Mouse (Mus musculus) E14TG2a.4 (cell line): ENCODE data around the gene Herc1.
A peak's percentile ranks its signal among the peaks of the same experiment; 100 is the strongest.

Experiments
- H3K27me3 ChIP-seq: 2 replicates; pipeline ENCODE4 v1.6.1; 2014; ENCODE audit warnings: low read length, control low read depth; ENCODE audit not compliant: insufficient read depth
- H3K36me3 ChIP-seq: 2 replicates; pipeline ENCODE4 v1.6.1; 2014; ENCODE audit warnings: low read length, control low read depth; ENCODE audit not compliant: insufficient read depth
- H3K4me1 ChIP-seq: replicated peaks from 2 replicates; pipeline ENCODE4 v1.6.1; 2014; ENCODE audit warnings: low read depth, low read length, control low read depth
- H3K4me3 ChIP-seq: replicated peaks from 2 replicates; pipeline ENCODE4 v1.5.1; 2014; ENCODE audit warnings: mild to moderate bottlenecking, low read length
- H3K9me3 ChIP-seq: 2 replicates; pipeline ENCODE4 v1.6.1; 2014; ENCODE audit warnings: low read length, control low read depth
- CTCF ChIP-seq: conservative IDR thresholded peaks from 2 replicates; pipeline ENCODE4 v1.5.1; 2014; ENCODE audit warnings: low read length
- NANOG ChIP-seq: IDR thresholded peaks from 2 replicates; pipeline ENCODE4 v1.6.1; 2014; ENCODE audit warnings: borderline replicate concordance, low read length, mixed read lengths
- POU5F1 ChIP-seq: IDR thresholded peaks from 2 replicates; pipeline ENCODE4 v1.6.1; 2014; ENCODE audit warnings: low read length, borderline replicate concordance

Gene Herc1

DNA sequence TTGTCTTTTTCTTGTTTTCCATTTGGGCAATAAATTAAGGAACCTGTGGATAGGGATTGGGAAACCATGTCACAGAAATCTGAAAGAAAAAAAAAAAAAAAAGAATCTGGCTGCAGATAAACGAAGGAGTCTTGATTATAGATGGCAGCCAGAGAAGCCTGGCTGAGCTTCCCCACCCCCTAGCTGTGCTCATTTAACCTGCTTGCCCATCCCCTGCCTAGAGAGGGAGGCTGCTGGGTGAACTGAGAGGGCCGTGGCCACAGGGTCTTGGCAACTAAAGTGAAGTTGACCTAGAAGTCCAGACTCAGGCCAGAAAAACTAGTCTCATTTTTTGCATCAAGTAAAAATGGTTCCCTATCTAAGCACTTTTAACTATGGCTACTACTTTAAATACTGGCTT is 160.7 kb downstream of the Herc1 start:
- TF ChIP-seq NANOG (no peak), POU5F1 (no peak), CTCF (no peak)

DNA sequence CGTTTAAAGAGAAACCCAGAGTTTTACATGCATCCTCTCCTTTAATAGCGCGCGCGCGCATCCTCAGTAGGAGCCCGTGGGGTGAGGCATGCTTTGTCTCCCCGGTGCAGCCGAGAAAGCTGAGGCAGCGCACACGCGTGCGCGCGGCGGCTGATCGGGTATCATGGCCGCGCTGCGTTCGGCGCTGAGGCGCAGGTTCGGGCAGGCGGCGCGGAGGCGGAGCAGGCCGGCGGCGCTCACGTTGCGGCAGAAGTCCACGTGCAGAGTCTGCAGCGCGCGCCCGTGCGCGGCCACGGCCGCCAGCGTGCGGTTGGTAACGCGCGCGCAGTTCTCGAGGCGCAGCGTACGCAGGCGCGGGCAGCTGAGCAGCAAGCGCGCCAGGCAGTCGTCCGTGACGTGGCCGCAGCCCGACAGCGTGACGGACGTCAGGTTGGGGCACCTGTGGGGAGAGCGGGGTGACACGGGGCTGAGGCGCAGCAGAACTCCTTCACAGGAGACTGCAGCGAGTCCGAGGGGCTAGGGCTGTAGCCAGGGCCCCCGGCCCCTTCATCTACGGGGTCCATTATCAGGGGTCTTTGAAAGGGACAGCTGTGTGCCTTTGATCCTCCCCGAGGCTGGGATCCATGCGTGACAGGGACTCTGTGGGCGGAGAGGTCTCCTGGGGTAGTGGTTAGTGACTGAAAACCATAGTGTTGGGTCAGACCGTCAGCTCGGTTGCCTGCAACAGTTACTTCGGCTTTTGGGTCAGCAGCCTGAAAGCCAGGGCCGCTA is 161.5 kb downstream of the Herc1 start:
- no peaks in the 10 kb centered on the region for H3K27me3 ChIP-seq
- H3K4me1 ChIP-seq = peaks cover 65% of the 10 kb centered on the region
- H3K9me3 ChIP-seq = no peaks in the 10 kb centered on the region
- TF ChIP-seq CTCF (no peak), NANOG (no peak), POU5F1 (no peak)
- peaks cover 38% of the 10 kb centered on the region for H3K36me3 ChIP-seq
- H3K4me3 ChIP-seq = peak overlapping the region; percentile 98

More for the DNA sequence above, 160.7 kb downstream of the Herc1 start:
- H3K9me3 ChIP-seq = no peaks in the 10 kb centered on the region
- H3K36me3 ChIP-seq = peaks cover 38% of the 10 kb centered on the region
- peaks cover 66% of the 10 kb centered on the region for H3K4me1 ChIP-seq
- peak overlapping the region; percentile 98 for H3K4me3 ChIP-seq
- no peaks in the 10 kb centered on the region for H3K27me3 ChIP-seq

DNA sequence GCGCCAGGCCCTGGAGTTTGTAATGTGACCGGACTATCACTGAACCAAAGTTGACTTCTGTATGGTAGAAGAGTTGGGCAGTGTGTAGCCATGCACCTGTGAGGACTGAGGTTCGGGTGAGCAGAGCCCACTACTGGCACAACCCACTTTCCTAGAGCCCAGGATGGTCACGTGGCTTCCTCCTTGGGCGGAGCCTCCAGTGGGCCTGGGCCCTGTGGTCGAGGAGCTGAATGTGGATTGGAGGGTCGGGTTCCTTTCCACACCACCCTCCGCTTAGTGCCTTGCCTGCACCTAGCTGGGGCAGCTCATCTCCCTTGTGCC is 162.1 kb downstream of the Herc1 start:
- H3K4me1 ChIP-seq = peaks cover 60% of the 10 kb centered on the region
- no peaks in the 10 kb centered on the region for H3K9me3 ChIP-seq
- peak overlapping the region; percentile 98 for H3K4me3 ChIP-seq
- TF ChIP-seq NANOG = no peak
- TF ChIP-seq POU5F1 = no peak
- TF ChIP-seq CTCF = no peak
- H3K27me3 ChIP-seq = no peaks in the 10 kb centered on the region
- H3K36me3 ChIP-seq = peaks cover 41% of the 10 kb centered on the region

DNA sequence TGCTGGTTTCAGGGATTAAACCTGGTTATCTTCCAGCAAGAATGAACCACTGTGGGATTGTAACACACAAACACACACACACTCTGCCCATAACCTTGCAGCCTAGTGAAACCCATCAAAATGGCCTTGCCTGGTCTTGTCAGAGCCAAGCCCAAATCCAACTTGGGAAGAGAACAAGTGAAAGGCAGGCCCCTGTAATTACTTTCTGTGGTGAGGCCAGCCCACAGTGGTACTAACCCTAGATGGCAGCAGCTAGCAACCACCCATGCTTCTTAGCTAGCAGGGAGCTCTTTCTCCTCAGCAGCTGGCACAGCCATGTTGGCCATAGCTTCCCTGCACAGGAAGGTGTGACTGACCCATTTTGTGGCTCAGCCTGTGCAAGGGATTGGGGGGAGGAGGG is 162.9 kb downstream of the Herc1 start:
- H3K4me3 ChIP-seq = peak overlapping the region; percentile 98
- H3K27me3 ChIP-seq = no peaks in the 10 kb centered on the region
- TF ChIP-seq CTCF (no peak), NANOG (no peak), POU5F1 (no peak)
- H3K9me3 ChIP-seq = no peaks in the 10 kb centered on the region
- peaks cover 53% of the 10 kb centered on the region for H3K4me1 ChIP-seq
- peaks cover 41% of the 10 kb centered on the region for H3K36me3 ChIP-seq

DNA sequence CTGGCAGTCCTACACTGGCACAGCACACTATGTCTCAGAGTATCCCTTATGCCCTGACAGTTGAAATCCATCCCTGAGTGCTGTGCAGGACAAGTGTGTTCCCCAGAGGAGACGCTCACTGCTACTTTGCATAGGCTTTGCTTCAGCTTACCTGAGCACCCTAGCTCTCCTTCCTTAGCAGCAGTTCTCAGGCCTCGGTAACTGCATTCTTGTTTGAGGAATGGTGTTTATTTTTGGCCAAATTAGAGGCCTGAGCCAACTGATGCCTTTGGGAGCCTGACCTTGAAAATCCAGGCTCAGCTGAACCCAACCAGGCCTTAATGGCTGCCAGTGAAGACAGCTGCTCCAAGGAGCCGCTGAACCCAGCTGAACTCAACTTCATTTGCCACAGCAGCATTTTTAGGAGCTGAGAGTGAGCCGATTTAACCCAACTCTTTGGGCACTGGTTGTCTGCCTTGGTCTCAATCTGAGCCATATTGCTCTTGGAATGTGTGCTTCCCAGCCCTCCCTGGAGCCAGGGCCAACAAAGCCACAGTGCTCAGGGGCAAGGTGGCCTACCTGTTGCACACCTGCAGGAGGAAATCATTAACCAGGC is 163.5 kb downstream of the Herc1 start:
- Histone ChIP-seq H3K27me3 (no peaks in the 10 kb centered on the region), H3K4me3 (peak overlapping the region; percentile 98), H3K4me1 (peaks cover 53% of the 10 kb centered on the region), H3K36me3 (peaks cover 41% of the 10 kb centered on the region), H3K9me3 (no peaks in the 10 kb centered on the region)
- no peak for TF ChIP-seq CTCF
- no peak for TF ChIP-seq POU5F1
- no peak for TF ChIP-seq NANOG

DNA sequence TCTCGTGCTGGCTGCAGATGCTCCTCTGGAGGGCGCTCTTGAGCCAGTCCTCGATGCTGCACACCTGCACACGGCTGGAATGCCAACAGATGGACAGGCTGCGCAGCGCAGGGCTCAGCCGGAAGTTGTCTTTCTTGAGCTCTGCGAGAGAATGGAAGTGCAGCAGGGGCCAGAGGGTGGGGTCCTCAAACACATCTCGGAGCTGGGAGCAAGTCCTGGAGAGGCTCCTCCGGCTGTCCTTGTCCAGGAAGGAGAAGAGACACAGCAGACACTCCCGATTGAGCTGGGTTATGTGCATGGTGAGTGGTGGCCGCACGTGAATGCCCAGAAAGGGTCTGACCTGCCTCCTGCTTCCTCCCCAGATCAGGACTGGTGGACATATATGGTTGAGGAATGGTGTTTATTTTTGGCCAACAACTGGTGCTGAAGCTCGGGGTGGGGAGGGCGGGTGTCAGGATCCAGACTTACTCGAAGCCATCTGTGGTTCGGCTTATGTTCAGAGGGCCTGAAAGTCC is 164.1 kb downstream of the Herc1 start, which contains the start of gene Fbxl22:
Gene Fbxl22, minus strand, starts transcription at position 338 of the 515 bp plus-strand sequence.
- Histone ChIP-seq H3K4me3 (peak within 1 kb of the TSS; percentile 98), H3K4me1 (peaks cover 53% of the 10 kb centered on the region), H3K36me3 (peaks cover 40% of the 10 kb centered on the region), H3K27me3 (no peaks in the 10 kb centered on the region), H3K9me3 (no peaks in the 10 kb centered on the region)
- no peak for TF ChIP-seq NANOG
- TF ChIP-seq CTCF = peak; percentile 93
- TF ChIP-seq POU5F1 = no peak

DNA sequence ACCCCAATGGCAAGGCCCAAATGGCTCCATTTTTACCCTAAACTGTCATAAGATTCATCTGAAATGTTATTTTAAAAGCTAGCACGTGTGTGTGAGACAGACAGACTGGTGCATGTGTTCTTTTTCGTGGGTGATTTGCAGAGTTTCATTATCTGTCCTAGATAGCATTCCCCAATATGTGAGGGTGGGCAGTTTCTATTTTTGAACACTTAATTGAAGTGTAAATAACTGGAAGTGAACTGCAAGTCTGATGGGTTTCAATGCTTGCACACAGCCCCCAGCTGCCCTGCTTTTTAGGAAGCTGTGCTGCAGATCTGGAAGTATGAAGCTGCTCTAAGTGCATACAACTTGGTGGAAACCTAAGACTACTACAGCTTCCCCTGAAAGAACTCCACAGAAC is 164.9 kb downstream of the Herc1 start:
- H3K9me3 ChIP-seq = no peaks in the 10 kb centered on the region
- H3K4me1 ChIP-seq = peaks cover 49% of the 10 kb centered on the region
- H3K27me3 ChIP-seq = no peaks in the 10 kb centered on the region
- TF ChIP-seq CTCF (no peak), POU5F1 (no peak), NANOG (no peak)
- peaks cover 41% of the 10 kb centered on the region for H3K36me3 ChIP-seq
- peak overlapping the region; percentile 98 for H3K4me3 ChIP-seq

DNA sequence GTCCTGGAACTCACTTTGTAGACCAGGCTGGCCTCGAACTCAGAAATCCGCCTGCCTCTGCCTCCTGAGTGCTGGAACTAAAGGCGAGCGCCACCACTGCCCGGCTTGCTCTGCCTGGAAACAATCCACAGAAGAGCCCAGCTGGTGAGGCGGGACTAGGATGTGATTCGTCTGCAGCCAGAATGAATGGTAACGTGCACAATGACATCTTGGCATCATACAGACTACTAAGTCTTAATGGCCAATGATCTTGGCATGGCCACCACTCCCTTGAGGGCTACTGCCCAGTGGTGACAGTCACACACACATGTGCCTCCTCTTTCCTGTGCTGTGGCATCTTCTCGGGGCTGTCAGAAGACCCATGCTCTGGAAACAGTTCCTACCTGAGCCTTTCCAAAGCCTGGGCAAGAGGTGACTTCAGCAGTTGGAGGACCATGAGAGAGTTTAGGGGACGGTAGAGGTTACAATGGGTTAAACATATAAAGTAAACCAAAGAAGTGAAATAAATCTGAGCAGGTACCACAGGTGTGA is 165.5 kb downstream of the Herc1 start:
- Histone ChIP-seq H3K9me3 (no peaks in the 10 kb centered on the region), H3K36me3 (peaks cover 45% of the 10 kb centered on the region), H3K4me3 (no peak overlapping the region), H3K4me1 (peaks cover 43% of the 10 kb centered on the region), H3K27me3 (no peaks in the 10 kb centered on the region)
- TF ChIP-seq CTCF = no peak
- TF ChIP-seq NANOG = no peak
- TF ChIP-seq POU5F1 = no peak
